Mouse (Mus musculus) T-cell, adult 66 days (primary cell): ENCODE results near the gene Npy1r. TPM values are rescaled to one million over a fixed set of nuclear protein-coding genes. Genes with fewer than 3 reads are reported as not detected.

Experiments used
- total RNA-seq, 2 experiments: library from RNA; stranded (reverse); gene quantifications; 3 replicates in 1 of 2; 4 replicates in 1 of 2; pipeline ENCODE4 v1.2.4; 2023

The Npy1r gene
- total RNA-seq: not detected

DNA sequence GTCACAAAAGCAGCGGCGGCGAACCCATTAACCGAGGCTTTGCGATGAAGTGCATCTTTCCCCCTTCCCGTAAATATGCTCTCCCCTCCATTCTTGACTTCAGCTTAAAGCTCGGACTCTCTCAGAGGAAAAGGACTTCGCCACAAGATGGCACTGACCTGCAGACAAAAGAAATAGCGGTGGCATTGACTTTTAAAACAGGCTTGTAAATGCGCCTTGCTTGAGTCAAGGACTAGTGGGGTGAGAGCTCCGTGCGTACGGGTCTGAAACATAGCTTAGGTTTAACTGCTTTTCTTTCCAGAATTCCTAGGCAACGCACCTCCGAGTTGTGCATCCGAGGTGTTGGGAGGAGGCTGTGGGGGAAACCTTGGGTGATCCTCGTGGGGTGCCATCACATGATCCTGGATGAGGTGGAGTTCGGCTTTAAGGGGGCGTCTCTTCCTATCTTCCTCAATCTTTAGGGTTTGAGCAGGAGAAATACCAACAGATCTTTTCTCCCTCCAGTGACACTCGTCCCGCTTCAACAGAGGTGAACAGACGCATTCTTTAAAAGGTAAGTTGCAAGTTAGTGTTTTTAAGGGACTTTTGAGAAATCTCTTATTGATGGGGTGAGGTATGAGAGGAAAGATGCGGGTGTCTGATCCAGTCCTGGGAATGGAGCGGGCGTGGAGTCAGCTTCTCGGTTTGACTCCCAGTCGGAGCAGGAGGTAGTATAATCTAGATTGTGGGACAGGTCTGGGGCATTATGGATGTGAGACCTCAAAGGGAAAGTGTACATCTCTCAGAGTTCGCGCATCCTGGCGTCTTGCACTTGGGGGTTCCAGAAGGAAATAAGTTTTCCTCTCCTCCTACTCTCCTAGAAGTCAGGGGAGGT is at the start of gene Npy1r:
Npy1r (plus strand) TSS at position 223 of the 874 bp plus-strand sequence.

GRCm38 (mm10) chr8:66687511-66688329 is 9.3 kb upstream of the Npy1r start, which contains the start of gene Npy5r:
Gene Npy5r, minus strand, starts transcription at chr8:66688128.

Other genes with a start within 250 kb of the Npy1r start
- 10 to 100 TPM; 23.9 to 24.7 TPM for gene Tma16, start 210.7 kb upstream of the Npy1r start, total RNA-seq
- gene Tktl2, start 185.4 kb upstream of the Npy1r start, total RNA-seq: not detected
- not detected for gene Npy5r, start 9.1 kb upstream of the Npy1r start, total RNA-seq
- gene Naf1, start 163.0 kb downstream of the Npy1r start, total RNA-seq: 1 to 10 TPM; 7.6 to 8.7 TPM